Mouse (Mus musculus) liver, adult 2 months (tissue): ENCODE results near the gene Sox13.

Experiments
- CTCF ChIP-seq: fragments of 200-500 bp; IDR thresholded peaks from 2 replicates; pipeline ENCODE4 v1.5.1; 2011; ENCODE audit warnings: low read depth, low read length, control low read depth
- POLR2A ChIP-seq: fragments of 200-500 bp; IDR thresholded peaks from 2 replicates; pipeline ENCODE4 v1.6.1; 2011; ENCODE audit warnings: low read length, control low read depth; ENCODE audit not compliant: insufficient read depth; ENCODE audit errors: extremely low read depth

GRCm38 (mm10) chr1:133423166-133423542 lies 1.0 kb downstream of the Sox13 start:
- TF ChIP-seq POLR2A (no peak), CTCF (no peak)
